Mouse (Mus musculus) stomach, postnatal 0 days (tissue): ENCODE measurements around the gene Fam122a.

Experiments used
- CTCF ChIP-seq: IDR thresholded peaks from 2 replicates; pipeline ENCODE4 v1.5.1; 2016; ENCODE audit warnings: antibody characterized with exemption, low read depth, mild to moderate bottlenecking, moderate library complexity
- EP300 ChIP-seq: optimal IDR thresholded peaks from 2 replicates; pipeline ENCODE3; 2016; ENCODE audit warnings: antibody characterized with exemption

DNA sequence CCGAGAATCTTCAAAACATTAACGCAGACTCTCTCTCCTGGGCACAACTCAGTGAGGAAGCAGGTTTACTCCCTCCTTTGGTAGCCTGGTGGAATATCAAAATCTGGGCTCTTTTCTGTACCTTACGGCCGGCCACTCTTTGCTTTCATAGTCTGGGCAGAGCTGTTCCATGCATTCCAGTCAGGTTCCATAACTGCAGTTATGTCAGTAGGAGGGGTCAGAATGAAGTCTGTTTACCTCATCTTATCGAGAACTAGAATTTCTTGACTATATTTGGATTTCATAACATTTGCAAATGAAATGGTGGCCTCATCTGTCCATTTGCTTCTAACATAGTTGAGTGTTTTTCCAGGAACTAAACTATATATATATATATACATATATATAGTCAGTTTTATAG is 23.3 kb upstream of the Fam122a start:
- TF ChIP-seq CTCF (no peak), EP300 (no peak)
